Mouse (Mus musculus) urinary bladder, adult 2 months (tissue): Measurements from ENCODE around the gene Olfr1475. TPM values are rescaled to one million over a fixed set of nuclear protein-coding genes. Genes with fewer than 3 reads are reported as not detected.
"Not testable (repeated sequence)": the region's sequence is repeated elsewhere in the genome, so short reads cannot be mapped to it uniquely, and the experiment has no call there.

ENCODE experiments used
- DNase-seq: peaks from one replicate; pipeline ENCODE4 v3.0.0; 2022; ENCODE audit warnings: low spot score
- polyA plus RNA-seq: library from polyadenylated mRNA; depleted of rRNA; stranded (reverse); fragments of >200 nt; gene quantifications from 2 replicates; pipeline ENCODE4 v1.2.3, GENCODE M21; 2012; rRNA removed

Gene Olfr1475
- polyA plus RNA-seq, result not detected in 2 replicates

DNA sequence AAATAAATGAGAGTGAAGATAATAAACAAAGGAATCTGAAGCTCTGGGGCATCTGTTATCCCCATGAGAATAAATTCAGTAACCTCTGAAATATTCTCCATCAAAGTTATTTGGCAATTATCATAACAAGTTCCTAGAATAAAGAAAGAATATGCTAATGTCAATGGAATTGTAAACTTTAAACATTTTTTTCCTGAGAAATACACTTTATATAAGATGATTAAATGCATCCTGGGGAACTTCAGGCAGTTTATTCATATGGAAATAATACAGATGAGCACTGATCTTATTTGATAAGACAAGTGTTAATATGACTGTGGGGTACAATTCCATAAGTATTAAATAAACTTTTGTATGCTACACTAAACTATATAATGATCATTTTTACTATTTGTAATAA lies at the start of gene Olfr1475:
TSS of gene Olfr1475 (minus strand) at position 101 of the 400 bp plus-strand sequence.
- DNase-seq, result no peak

DNA sequence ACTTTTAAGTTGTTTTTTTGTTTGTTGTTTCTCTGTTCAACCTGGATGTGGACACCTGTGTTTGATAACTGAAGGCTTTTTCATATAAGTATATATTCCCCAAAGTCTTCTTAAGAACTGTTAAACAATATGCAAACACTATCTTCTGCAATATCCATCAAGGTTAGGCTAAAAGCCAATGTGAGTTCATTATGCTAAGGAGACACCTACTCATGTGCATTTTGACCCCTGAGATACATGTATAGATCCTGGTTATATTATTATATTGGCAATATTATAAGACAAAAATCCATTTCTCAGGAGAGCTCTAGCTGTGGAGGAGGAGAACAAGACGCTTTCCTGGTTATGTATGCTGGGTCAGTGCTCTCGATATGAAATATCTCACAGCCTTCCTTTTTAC lies 47.6 kb upstream of the Olfr1475 start, which contains the start of gene Olfr1480:
TSS of gene Olfr1480 (plus strand) at position 301 of the 400 bp plus-strand sequence.
- DNase-seq, result no peak

DNA sequence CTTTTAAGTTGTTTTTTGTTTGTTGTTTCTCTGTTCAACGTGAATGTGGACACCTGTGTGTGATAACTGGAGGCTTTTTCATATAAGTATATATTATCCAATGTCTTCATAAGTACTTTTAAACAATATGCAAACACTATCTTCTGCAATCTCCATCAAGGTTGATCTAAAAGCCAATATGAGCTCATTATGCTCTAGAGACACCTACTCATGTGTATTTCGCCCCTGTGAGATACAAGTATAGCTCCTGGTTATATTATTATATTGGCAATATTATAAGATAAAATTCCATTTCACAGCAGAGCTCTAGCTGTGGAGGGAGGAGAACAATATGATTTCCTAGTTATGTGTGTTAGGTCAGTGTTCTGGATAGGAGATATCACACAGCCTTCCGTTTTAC lies 20.2 kb upstream of the Olfr1475 start, which contains the start of gene Olfr1477:
TSS of gene Olfr1477 (plus strand) at position 301 of the 400 bp plus-strand sequence.
- no peak for DNase-seq

DNA sequence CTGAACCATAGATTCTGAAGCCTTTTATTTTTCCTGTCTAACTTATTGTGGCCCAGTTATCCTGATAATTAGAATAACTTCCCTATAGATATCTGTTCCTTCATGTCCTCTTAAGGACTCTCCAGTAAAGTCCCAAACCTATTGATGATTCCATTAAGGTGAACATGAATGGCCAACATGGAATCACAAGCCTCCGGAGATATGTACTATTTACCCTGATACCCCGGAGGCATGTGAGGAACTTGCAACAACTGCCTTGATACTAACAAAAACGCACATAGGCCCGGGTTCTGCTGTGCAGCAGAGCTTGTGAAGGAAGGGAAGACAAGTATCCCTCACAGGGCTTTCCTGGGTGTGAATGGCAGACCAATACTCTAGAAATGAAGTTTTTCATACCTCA lies 10.7 kb downstream of the Olfr1475 start, which contains the start of gene Olfr1474:
TSS of gene Olfr1474 (plus strand) at position 301 of the 400 bp plus-strand sequence.
- DNase-seq, result not testable (repeated sequence)

DNA sequence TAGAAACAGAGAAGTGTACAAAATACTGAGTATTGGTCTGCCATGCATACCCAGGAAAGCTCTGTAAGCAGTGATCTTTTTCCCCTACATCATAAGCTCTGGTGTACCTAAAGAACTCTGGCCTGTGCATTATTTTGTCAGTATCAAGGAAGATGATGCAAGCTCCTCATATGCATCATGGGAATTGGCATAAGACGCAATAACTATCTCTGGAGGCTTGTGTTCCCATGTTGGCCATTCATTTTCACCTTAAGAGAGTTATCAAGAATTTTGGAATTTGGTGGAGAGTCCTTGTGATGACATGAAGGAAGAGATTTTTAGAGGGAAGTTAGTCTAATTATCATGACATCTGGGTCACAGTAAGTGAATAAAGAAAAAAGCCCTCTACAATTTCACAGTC lies 24.0 kb downstream of the Olfr1475 start, which contains the start of gene Olfr1472:
TSS of gene Olfr1472 (minus strand) at position 101 of the 400 bp plus-strand sequence.
- no peak for DNase-seq

DNA sequence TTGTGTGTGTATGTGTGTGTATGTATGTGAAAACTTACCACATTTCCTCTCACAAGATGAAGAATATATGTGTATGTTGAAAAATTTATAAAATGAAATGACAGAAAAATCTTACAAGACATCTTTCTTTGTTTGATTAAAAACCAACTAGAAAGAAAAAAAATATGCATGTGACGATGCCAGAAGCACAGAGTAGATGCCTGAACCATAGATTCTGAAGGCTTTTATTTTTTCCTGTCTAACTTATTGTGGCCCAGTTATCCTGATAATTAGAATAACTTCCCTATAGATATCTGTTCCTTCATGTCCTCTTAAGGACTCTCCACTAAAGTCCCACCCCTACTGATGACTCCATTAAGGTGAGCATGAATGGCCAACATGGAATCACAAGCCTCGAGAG lies 36.9 kb downstream of the Olfr1475 start, which contains the start of gene Olfr1471:
TSS of gene Olfr1471 (plus strand) at position 301 of the 400 bp plus-strand sequence.
- DNase-seq, result not testable (repeated sequence)

Other genes with a start within 250 kb of the Olfr1475 start
- not detected in 2 replicates for gene Olfr1463, start 248.9 kb downstream of the Olfr1475 start, polyA plus RNA-seq
- not detected in 2 replicates for gene Olfr1465, start 164.7 kb downstream of the Olfr1475 start, polyA plus RNA-seq
- gene Olfr1466, start 141.3 kb downstream of the Olfr1475 start, polyA plus RNA-seq, result not detected in 2 replicates
- gene Olfr1467, start 118.0 kb downstream of the Olfr1475 start, polyA plus RNA-seq, result not detected in 2 replicates
- not detected in 2 replicates for gene Olfr1469, start 72.3 kb downstream of the Olfr1475 start, polyA plus RNA-seq
- not detected in 2 replicates for gene Olfr1471, start 36.8 kb downstream of the Olfr1475 start, polyA plus RNA-seq
- gene Olfr1472, start 24.1 kb downstream of the Olfr1475 start, polyA plus RNA-seq, result not detected in 2 replicates
- not detected in 2 replicates for gene Olfr1474, start 10.6 kb downstream of the Olfr1475 start, polyA plus RNA-seq
- gene Olfr1477, start 20.4 kb upstream of the Olfr1475 start, polyA plus RNA-seq, result not detected in 2 replicates
- not detected in 2 replicates for gene Olfr1480, start 47.7 kb upstream of the Olfr1475 start, polyA plus RNA-seq
- gene Olfr1484, start 103.3 kb upstream of the Olfr1475 start, polyA plus RNA-seq, result not detected in 2 replicates
- gene Olfr1487, start 137.2 kb upstream of the Olfr1475 start, polyA plus RNA-seq, result not detected in 2 replicates
- not detected in 2 replicates for gene Olfr1489, start 151.4 kb upstream of the Olfr1475 start, polyA plus RNA-seq
- not detected in 2 replicates for gene Olfr1490, start 170.9 kb upstream of the Olfr1475 start, polyA plus RNA-seq
- not detected in 2 replicates for gene Olfr1491, start 217.1 kb upstream of the Olfr1475 start, polyA plus RNA-seq
- gene Olfr1493-ps1, start 243.1 kb upstream of the Olfr1475 start, polyA plus RNA-seq, result not detected in 2 replicates